Mouse (Mus musculus): ENCODE measurements around the gene Ubox5. TPM values are rescaled to one million over a fixed set of nuclear protein-coding genes. Genes with fewer than 3 reads are reported as not detected.

The Ubox5 gene
- total and polyA plus RNA-seq, 3 experiments = 5.5 to 10.6 (median 7.0) TPM

- no peaks in the 10 kb centered on the region for H3K27me3 ChIP-seq (replicated peaks)
- TF ChIP-seq ZNF384 (IDR thresholded peaks at IDR 0.05; ENCODE audit: low read depth, low read length) = 0 out of 2 replicates have a peak, but pooled peaks have one; percentile 34
- TF ChIP-seq MYC (IDR thresholded peaks at IDR 0.05; ENCODE audit: low read depth, low read length) = 0 out of 2 replicates have a peak, but pooled peaks have one; percentile 66
- TF ChIP-seq MAFK (IDR thresholded peaks at IDR 0.05; ENCODE audit: insufficient replicate concordance, low read length) = no peak
- TF ChIP-seq CTCF (conservative IDR thresholded peaks at IDR 0.05 in 1 of 2, IDR thresholded peaks at IDR 0.05 in 1 of 2; ENCODE audit: low read depth in 2 of 2, low read length in 2 of 2) = peak in 1 of 2 experiments; percentile 48; a peak in 2 of 4 replicates
- TF ChIP-seq RAD21 (IDR thresholded peaks at IDR 0.05; ENCODE audit: low read depth, low read length) = peak; percentile 42
- TF ChIP-seq SMC3 (IDR thresholded peaks at IDR 0.05; ENCODE audit: low read depth, low read length) = peak; percentile 31
- TF ChIP-seq TCF12 (IDR thresholded peaks at IDR 0.05; ENCODE audit: low read depth, low read length) = no peak
- dilution Hi-C loops (cut with MboI; ENCODE audit: extremely low pct_ligation_motif_present, extremely low pct_unique_long_range_greater_than_20kb, low sequenced_read_pairs) (no loop called here), in situ Hi-C loops (cut with MboI; ENCODE audit: low pct_ligation_motif_present, low pct_unique_long_range_greater_than_20kb, low sequenced_read_pairs) (loop anchor here (10.0 to 25.0 kb wide), 2 partner anchors 113 to 271 kb away; partner anchors contain the start of genes Ebf4 and Idh3b)
- H3K4me1 ChIP-seq (ENCODE audit: control insufficient read depth in 1 of 2, insufficient read depth in 2 of 2) = peaks cover 0 to 21% of the 10 kb centered on the region in 2 experiments; a peak in 2 of 4 replicates
- no peak overlapping the region for H3K4me2 ChIP-seq (ENCODE audit: insufficient read depth, low read depth, poor library complexity, severe bottlenecking)
- DNase-seq (ENCODE audit: extremely low read depth) = peak; percentile 11
- H3K9me3 ChIP-seq (replicated peaks; ENCODE audit: low read length) = no peaks in the 10 kb centered on the region
- no peaks in the 10 kb centered on the region for H3K79me2 ChIP-seq (replicated peaks; ENCODE audit: control insufficient read depth, extremely low read depth, insufficient read depth, poor library complexity, severe bottlenecking)
- no peak overlapping the region for H3K9ac ChIP-seq (ENCODE audit: insufficient read depth, low read depth)
- peaks cover 15 to 60% of the 10 kb centered on the region in 2 experiments for H3K36me3 ChIP-seq (replicated peaks in 1 of 2; ENCODE audit: control insufficient read depth in 1 of 2, insufficient read depth in 1 of 2, low read length in 1 of 2)
- no peak overlapping the region for H3K4me3 ChIP-seq (replicated peaks in 1 of 3; ENCODE audit: low read depth in 2 of 3, low read length in 2 of 3, poor library complexity in 1 of 3)
- H3K27ac ChIP-seq (ENCODE audit: insufficient read depth, low read depth) = no peak overlapping the region
Observed at GRCm38 (mm10) chr2:130558015-130558414, 71.8 kb downstream of the Ubox5 start.

GRCm38 (mm10) chr2:130557462-130557861 is 72.4 kb downstream of the Ubox5 start:
- dilution Hi-C loops (cut with MboI; ENCODE audit: extremely low pct_ligation_motif_present, extremely low pct_unique_long_range_greater_than_20kb, low sequenced_read_pairs) = no loop called here
- in situ Hi-C loops (cut with MboI; ENCODE audit: low pct_ligation_motif_present, low pct_unique_long_range_greater_than_20kb, low sequenced_read_pairs) = loop anchor here (10.0 to 25.0 kb wide), 2 partner anchors 113 to 270 kb away; partner anchors contain the start of genes Ebf4 and Idh3b
- no peak for TF ChIP-seq MEF2A (IDR thresholded peaks at IDR 0.05; ENCODE audit: borderline replicate concordance, low read depth, low read length)
- TF ChIP-seq POLR2A (IDR thresholded peaks at IDR 0.05; ENCODE audit: low read depth, low read length) = no peak
- no peak for TF ChIP-seq NRF1 (IDR thresholded peaks at IDR 0.05; ENCODE audit: low read depth, low read length)
- no peak for TF ChIP-seq RCOR1 (conservative IDR thresholded peaks at IDR 0.05; ENCODE audit: low read depth, low read length)
- TF ChIP-seq CHD2 (IDR thresholded peaks at IDR 0.05; ENCODE audit: low read length) = no peak

GRCm38 (mm10) chr2:130556292-130556691 is 73.5 kb downstream of the Ubox5 start:
- no peak overlapping the region for H3K4me2 ChIP-seq (ENCODE audit: insufficient read depth, low read depth, poor library complexity, severe bottlenecking)
- TF ChIP-seq PAX5 (IDR thresholded peaks at IDR 0.05; ENCODE audit: low read length) (no peak), RAD21 (IDR thresholded peaks at IDR 0.05; ENCODE audit: low read depth, low read length) (no peak), MEF2A (IDR thresholded peaks at IDR 0.05; ENCODE audit: borderline replicate concordance, low read depth, low read length) (no peak), SMC3 (IDR thresholded peaks at IDR 0.05; ENCODE audit: low read depth, low read length) (no peak), ZKSCAN1 (IDR thresholded peaks at IDR 0.05; ENCODE audit: borderline replicate concordance, low read depth, low read length) (no peak), KAT2A (IDR thresholded peaks at IDR 0.05; ENCODE audit: insufficient replicate concordance, low read length) (no peak)
- no peaks in the 10 kb centered on the region for H3K9me3 ChIP-seq (replicated peaks; ENCODE audit: low read length)
- no peak overlapping the region for H3K27ac ChIP-seq (ENCODE audit: insufficient read depth, low read depth)
- no peak overlapping the region for H3K4me3 ChIP-seq (replicated peaks in 1 of 3; ENCODE audit: low read depth in 2 of 3, low read length in 2 of 3, poor library complexity in 1 of 3)
- H3K9ac ChIP-seq (ENCODE audit: insufficient read depth, low read depth) = no peak overlapping the region
- dilution Hi-C loops (cut with MboI; ENCODE audit: extremely low pct_ligation_motif_present, extremely low pct_unique_long_range_greater_than_20kb, low sequenced_read_pairs) = no loop called here
- in situ Hi-C loops (cut with MboI; ENCODE audit: low pct_ligation_motif_present, low pct_unique_long_range_greater_than_20kb, low sequenced_read_pairs) = loop anchor here (10.0 to 25.0 kb wide), 2 partner anchors 111 to 269 kb away; partner anchors contain the start of genes Ebf4 and Idh3b
- peaks cover 29 to 78% of the 10 kb centered on the region in 2 experiments for H3K36me3 ChIP-seq (replicated peaks in 1 of 2; ENCODE audit: control insufficient read depth in 1 of 2, insufficient read depth in 1 of 2, low read length in 1 of 2)
- DNase-seq (ENCODE audit: extremely low read depth) = no peak
- H3K27me3 ChIP-seq (replicated peaks) = no peaks in the 10 kb centered on the region
- peaks cover 0 to 15% of the 10 kb centered on the region in 2 experiments; a peak in 2 of 4 replicates for H3K4me1 ChIP-seq (ENCODE audit: control insufficient read depth in 1 of 2, insufficient read depth in 2 of 2)
- H3K79me2 ChIP-seq (replicated peaks; ENCODE audit: control insufficient read depth, extremely low read depth, insufficient read depth, poor library complexity, severe bottlenecking) = no peaks in the 10 kb centered on the region

More at GRCm38 (mm10) chr2:130557462-130557861, 72.4 kb downstream of the Ubox5 start:
- Histone ChIP-seq H3K4me3 (replicated peaks in 1 of 3; ENCODE audit: low read depth in 2 of 3, low read length in 2 of 3, poor library complexity in 1 of 3) (no peak overlapping the region), H3K4me2 (ENCODE audit: insufficient read depth, low read depth, poor library complexity, severe bottlenecking) (no peak overlapping the region), H3K27ac (ENCODE audit: insufficient read depth, low read depth) (no peak overlapping the region), H3K4me1 (ENCODE audit: control insufficient read depth in 1 of 2, insufficient read depth in 2 of 2) (peaks cover 0 to 15% of the 10 kb centered on the region in 2 experiments; a peak in 2 of 4 replicates), H3K9me3 (replicated peaks; ENCODE audit: low read length) (no peaks in the 10 kb centered on the region), H3K27me3 (replicated peaks) (no peaks in the 10 kb centered on the region), H3K36me3 (replicated peaks in 1 of 2; ENCODE audit: control insufficient read depth in 1 of 2, insufficient read depth in 1 of 2, low read length in 1 of 2) (peaks cover 19 to 66% of the 10 kb centered on the region in 2 experiments), H3K79me2 (replicated peaks; ENCODE audit: control insufficient read depth, extremely low read depth, insufficient read depth, poor library complexity, severe bottlenecking) (no peaks in the 10 kb centered on the region), H3K9ac (ENCODE audit: insufficient read depth, low read depth) (no peak overlapping the region)
- DNase-seq (ENCODE audit: extremely low read depth) = no peak
